Mouse (Mus musculus) heart, embryonic 12.5 days (tissue): ENCODE data around the gene Cfap157. TPM values are rescaled to one million over a fixed set of nuclear protein-coding genes. Genes with fewer than 3 reads are reported as not detected.

Experiments used
- ATAC-seq: fragments of 200-750 bp; cut with Nextera tagmentation; 2 replicates; pipeline ENCODE4 v1.8.0; 2017; ENCODE audit warnings: moderate TSS enrichment, moderate library complexity; ENCODE audit not compliant: insufficient number of reproducible peaks, low FRiP score
- H3K27ac ChIP-seq: fragments of 300-500 bp; sonication (generic); 2 replicates; pipeline ENCODE4 v1.5.1; 2016; ENCODE audit warnings: mild to moderate bottlenecking, moderate library complexity; ENCODE audit not compliant: poor library complexity, severe bottlenecking
- H3K27me3 ChIP-seq: fragments of 300-500 bp; sonication (generic); replicated peaks from 2 replicates; pipeline ENCODE4 v1.6.1; 2016; ENCODE audit warnings: mild to moderate bottlenecking, moderate library complexity
- H3K36me3 ChIP-seq: fragments of 300-500 bp; sonication (generic); 2 replicates; pipeline ENCODE4 v1.6.1; 2016; ENCODE audit warnings: mild to moderate bottlenecking, moderate library complexity
- H3K4me1 ChIP-seq: fragments of 300-500 bp; sonication (generic); replicated peaks from 2 replicates; pipeline ENCODE4 v1.6.1; 2016; ENCODE audit warnings: mild to moderate bottlenecking
- H3K4me2 ChIP-seq: fragments of 300-500 bp; sonication (generic); 2 replicates; pipeline ENCODE4 v1.6.1; 2016; ENCODE audit warnings: mild to moderate bottlenecking, moderate library complexity
- H3K4me3 ChIP-seq: fragments of 300-500 bp; sonication (generic); 2 replicates; pipeline ENCODE4 v1.5.1; 2016; ENCODE audit warnings: mild to moderate bottlenecking
- H3K9ac ChIP-seq: fragments of 300-500 bp; sonication (generic); 2 replicates; pipeline ENCODE4 v1.6.1; 2016; ENCODE audit warnings: mild to moderate bottlenecking, moderate library complexity
- H3K9me3 ChIP-seq: fragments of 300-500 bp; sonication (generic); replicated peaks from 2 replicates; pipeline ENCODE4 v1.6.1; 2016; ENCODE audit warnings: mild to moderate bottlenecking, moderate library complexity
- WGBS: fragments of 180-500 bp; shearing (Covaris S2); methylation state at CpG from one replicate; pipeline ENCODE4 v1.1.7; 2016; 5-methylcytosine and 5-hydroxymethylcytosine counted together
- polyA plus RNA-seq: library from polyadenylated mRNA; unstranded; fragments of >200 nt; fragmentation: Nextera tagmentation; extraction: Ambion mirVana; gene quantifications from 2 replicates; pipeline ENCODE4 v1.2.1, GENCODE M21; 2016

Cfap157 gene
- polyA plus RNA-seq, 1 experiment from 2014 or later = 0.98 TPM

DNA sequence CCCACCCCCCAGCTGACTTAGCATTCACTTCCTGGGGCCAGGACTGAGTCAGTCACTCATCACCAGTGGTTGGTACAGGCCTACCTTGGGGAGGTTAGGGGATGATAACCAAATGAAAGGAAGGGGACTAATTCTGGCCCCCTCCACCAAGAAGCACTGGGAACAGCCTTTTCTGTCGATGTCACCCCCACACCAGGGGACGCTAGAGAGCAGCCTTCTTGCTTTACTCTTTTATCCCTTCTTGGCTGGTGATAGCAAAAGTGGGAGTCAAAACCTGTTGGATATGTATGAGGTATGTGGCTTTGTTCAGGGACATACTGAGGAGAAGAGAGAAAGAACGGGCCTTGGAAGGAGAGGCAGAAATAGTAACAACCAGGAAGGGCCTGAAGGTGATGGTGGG lies 20.9 kb downstream of the Cfap157 start:
- Histone ChIP-seq H3K27ac (no peak overlapping the region), H3K4me2 (no peak overlapping the region), H3K4me1 (peaks cover 7% of the 10 kb centered on the region), H3K9me3 (no peaks in the 10 kb centered on the region), H3K4me3 (no peak overlapping the region), H3K27me3 (no peaks in the 10 kb centered on the region), H3K9ac (no peak overlapping the region), H3K36me3 (peaks cover 34% of the 10 kb centered on the region)
- no peak for ATAC-seq
- 73% methylated on average over 3 of the region's 3 CpGs for WGBS

DNA sequence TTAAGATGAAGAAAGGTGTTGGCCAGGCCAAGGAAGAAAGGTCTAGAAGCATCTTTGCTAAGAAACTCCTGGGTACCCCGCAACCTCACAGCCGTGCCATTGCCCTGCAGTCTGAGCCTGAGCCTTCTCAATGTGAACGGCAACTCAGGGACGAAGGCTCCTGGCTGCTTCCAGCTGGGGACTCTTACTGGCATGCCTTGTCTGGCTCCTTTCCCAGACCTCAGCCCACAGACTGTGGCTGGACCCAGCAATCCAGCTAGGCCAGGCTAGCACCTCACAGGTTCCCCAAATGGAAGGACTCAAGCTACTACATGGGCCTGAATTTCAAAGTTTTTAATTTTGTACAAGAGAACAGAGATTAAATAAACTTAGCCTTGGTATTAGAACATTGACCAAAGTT lies 22.4 kb downstream of the Cfap157 start:
- no peak overlapping the region for H3K4me3 ChIP-seq
- no peak overlapping the region for H3K4me2 ChIP-seq
- peaks cover 14% of the 10 kb centered on the region for H3K4me1 ChIP-seq
- no peak overlapping the region for H3K27ac ChIP-seq
- ATAC-seq = no peak
- no peaks in the 10 kb centered on the region for H3K27me3 ChIP-seq
- peaks cover 34% of the 10 kb centered on the region for H3K36me3 ChIP-seq
- H3K9me3 ChIP-seq = no peaks in the 10 kb centered on the region
- no peak overlapping the region for H3K9ac ChIP-seq
- WGBS = 88% methylated on average over 4 of the region's 4 CpGs

DNA sequence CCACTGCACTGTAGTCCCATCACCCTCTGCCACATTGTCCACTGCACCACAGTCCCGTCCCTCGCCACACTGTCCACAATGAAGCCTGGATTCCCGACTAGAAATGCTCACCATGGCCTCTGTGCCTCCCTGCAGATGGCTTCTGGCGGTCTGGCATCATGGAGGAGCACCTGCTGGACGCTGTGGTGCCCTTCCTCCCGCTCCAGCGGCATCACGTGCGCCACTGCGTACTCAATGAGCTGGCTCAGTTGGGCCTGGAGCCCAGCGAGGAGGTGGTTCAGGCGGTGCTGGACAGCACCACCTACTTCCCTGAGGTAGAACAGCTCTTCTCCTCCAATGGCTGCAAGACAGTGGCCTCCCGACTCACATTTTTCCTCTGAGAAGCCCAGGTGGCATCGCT lies 22.9 kb downstream of the Cfap157 start:
- H3K9me3 ChIP-seq = no peaks in the 10 kb centered on the region
- no peaks in the 10 kb centered on the region for H3K27me3 ChIP-seq
- WGBS = 88% methylated on average over 14 of the region's 14 CpGs
- H3K4me3 ChIP-seq = no peak overlapping the region
- peaks cover 34% of the 10 kb centered on the region for H3K36me3 ChIP-seq
- H3K27ac ChIP-seq = no peak overlapping the region
- H3K4me2 ChIP-seq = no peak overlapping the region
- ATAC-seq = no peak
- peaks cover 14% of the 10 kb centered on the region for H3K4me1 ChIP-seq
- no peak overlapping the region for H3K9ac ChIP-seq

DNA sequence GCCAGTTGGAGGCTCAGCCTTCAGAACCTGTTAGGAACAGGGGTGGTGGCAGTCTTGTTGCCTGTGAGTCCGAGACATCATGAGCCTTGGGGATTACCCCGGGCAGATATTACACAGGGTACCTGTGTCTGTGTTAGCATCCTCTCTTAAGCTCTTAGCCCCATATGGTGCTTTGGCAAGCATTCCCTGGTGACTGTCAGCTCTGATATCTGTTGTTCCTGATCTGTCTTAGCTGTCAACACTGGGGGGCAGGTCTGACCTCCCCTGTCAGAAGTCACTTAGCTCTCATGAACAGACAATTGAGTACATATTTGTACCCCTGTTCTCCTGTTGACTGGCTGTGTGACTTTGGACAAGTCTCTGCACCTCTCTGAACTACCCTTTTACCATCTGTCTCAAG lies 25.2 kb downstream of the Cfap157 start:
- H3K36me3 ChIP-seq = peaks cover 45% of the 10 kb centered on the region
- H3K27me3 ChIP-seq = 0 out of 2 replicates have a peak, but pooled peaks cover 3% of the 10 kb centered on the region
- H3K9ac ChIP-seq = no peak overlapping the region
- no peak for ATAC-seq
- H3K4me1 ChIP-seq = peaks cover 14% of the 10 kb centered on the region
- 81% methylated on average over 2 of the region's 2 CpGs for WGBS
- no peak overlapping the region for H3K4me2 ChIP-seq
- no peak overlapping the region for H3K4me3 ChIP-seq
- no peaks in the 10 kb centered on the region for H3K9me3 ChIP-seq
- no peak overlapping the region for H3K27ac ChIP-seq

DNA sequence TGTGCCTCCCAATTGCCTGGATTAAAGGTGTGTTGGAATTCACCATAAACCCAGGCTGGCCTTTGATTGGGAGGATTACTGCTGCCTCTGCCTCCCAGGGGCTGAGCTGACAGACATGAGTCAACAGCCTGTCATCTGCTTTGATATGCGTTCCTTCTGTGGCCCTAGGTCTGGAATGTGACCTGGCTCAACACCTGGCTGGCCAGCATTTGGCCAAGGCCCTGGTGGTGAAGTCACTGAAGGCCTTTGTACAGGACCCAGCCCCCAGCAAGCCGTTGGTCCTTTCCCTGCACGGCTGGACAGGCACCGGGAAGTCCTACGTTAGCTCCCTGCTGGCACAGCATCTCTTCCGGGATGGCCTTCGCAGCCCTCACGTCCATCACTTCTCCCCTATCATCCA lies 25.7 kb downstream of the Cfap157 start:
- H3K27me3 ChIP-seq = 0 out of 2 replicates have a peak, but pooled peaks cover 3% of the 10 kb centered on the region
- no peak overlapping the region for H3K27ac ChIP-seq
- no peak overlapping the region for H3K4me2 ChIP-seq
- peaks cover 47% of the 10 kb centered on the region for H3K36me3 ChIP-seq
- no peak overlapping the region for H3K9ac ChIP-seq
- WGBS = 63% methylated on average over 8 of the region's 8 CpGs
- peaks cover 14% of the 10 kb centered on the region for H3K4me1 ChIP-seq
- ATAC-seq = no peak
- H3K4me3 ChIP-seq = no peak overlapping the region
- H3K9me3 ChIP-seq = no peaks in the 10 kb centered on the region

DNA sequence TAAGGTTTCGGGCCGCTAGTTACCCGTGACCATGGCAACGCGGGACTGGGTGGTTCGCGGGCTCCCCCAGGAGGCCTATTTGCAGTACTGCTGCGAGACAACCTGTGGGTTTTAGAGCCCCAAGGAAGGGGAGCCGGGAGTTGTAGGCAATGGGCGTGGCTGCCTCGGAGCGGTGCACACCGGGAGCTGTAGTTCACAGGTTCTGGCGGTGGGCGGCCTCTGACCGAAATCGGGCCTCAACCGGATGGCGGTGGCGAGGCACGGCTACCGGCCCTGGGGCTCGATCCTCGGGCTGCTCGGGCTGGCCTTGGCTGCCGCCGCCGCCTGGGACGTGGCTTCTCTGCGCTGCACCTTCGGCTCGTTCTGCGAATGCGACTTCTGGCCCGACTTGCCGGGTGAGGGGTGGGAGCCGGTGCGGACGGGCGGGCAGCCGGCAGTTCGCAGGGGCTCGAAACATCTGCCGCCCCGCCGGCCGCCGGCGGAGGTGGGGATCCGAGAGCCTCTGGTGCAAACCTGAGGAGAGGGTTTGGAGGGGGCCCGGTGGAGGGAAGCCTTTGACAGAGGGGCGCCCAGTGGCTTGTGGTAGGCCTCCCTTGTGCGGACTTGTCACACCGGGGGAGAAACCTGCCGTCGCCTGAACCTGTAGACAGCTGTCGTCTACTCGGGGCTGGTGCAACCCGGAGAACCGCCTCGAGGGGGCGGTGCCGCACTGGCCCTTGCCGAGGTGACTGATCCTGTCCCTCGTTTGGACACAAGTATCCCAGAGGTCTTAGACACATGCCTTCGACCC lies 27.0 kb downstream of the Cfap157 start, which contains the start of gene Tor2a:
Gene Tor2a (plus strand): TSS at position 179 of the 790 bp plus-strand sequence.
- under 1% methylated on average over 65 of the region's 66 CpGs for WGBS
- Histone ChIP-seq H3K9ac (peak within 1 kb of the TSS; percentile 91), H3K36me3 (peaks cover 48% of the 10 kb centered on the region), H3K27ac (peak within 1 kb of the TSS; percentile 82), H3K4me1 (peaks cover 14% of the 10 kb centered on the region), H3K27me3 (0 out of 2 replicates have a peak, but pooled peaks cover 3% of the 10 kb centered on the region), H3K9me3 (no peaks in the 10 kb centered on the region), H3K4me2 (peak within 1 kb of the TSS; percentile 72), H3K4me3 (peak within 1 kb of the TSS; percentile 83)
- peak; percentile 93 for ATAC-seq

DNA sequence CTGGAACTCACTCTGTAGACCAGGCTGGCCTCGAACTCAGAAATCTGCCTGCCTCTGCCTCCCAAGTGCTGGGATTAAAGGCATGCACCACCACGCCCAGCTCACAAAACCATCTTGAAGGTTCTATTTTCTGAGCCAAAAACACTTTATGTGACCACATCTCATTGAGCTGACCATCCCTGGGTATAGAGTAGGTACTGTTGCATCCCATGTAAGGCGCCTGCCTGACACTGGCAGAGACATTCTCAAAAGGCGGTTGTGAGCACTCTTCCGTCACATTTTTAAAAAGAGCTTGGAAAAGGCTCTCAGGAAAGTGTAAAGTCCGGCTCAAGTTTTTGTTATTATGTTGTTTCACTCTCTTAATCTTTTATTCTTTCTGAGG lies 27.6 kb downstream of the Cfap157 start:
- H3K9ac ChIP-seq = no peak overlapping the region
- ATAC-seq = no peak; the same call in 1 of the 2 replicates
- peaks cover 48% of the 10 kb centered on the region for H3K36me3 ChIP-seq
- 0 out of 2 replicates have a peak, but pooled peaks cover 3% of the 10 kb centered on the region for H3K27me3 ChIP-seq
- H3K27ac ChIP-seq = no peak overlapping the region
- 40% methylated on average over 6 of the region's 6 CpGs for WGBS
- peak overlapping the region; percentile 37 for H3K4me2 ChIP-seq
- no peaks in the 10 kb centered on the region for H3K9me3 ChIP-seq
- H3K4me3 ChIP-seq = no peak overlapping the region
- H3K4me1 ChIP-seq = peaks cover 19% of the 10 kb centered on the region

DNA sequence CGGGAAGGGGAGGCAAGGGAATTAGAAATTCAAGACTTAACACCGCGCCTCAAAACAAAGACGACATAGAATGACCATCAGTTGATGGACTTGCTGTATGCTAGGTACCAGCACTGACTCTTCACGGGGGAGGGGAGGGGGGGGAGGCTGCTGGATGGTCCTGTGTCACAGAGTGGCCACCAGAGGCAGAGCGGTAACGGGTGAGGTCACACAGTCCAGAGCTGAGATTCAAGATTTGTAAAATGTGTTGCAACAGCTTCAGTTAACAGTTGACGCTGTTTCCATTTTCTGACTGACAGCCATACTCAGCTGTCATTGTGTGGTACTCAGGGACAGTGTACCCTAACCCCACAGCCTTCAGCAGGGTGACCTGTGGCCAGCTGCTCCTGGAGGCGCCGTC lies 32.0 kb downstream of the Cfap157 start:
- 67% methylated on average over 10 of the region's 10 CpGs for WGBS

DNA sequence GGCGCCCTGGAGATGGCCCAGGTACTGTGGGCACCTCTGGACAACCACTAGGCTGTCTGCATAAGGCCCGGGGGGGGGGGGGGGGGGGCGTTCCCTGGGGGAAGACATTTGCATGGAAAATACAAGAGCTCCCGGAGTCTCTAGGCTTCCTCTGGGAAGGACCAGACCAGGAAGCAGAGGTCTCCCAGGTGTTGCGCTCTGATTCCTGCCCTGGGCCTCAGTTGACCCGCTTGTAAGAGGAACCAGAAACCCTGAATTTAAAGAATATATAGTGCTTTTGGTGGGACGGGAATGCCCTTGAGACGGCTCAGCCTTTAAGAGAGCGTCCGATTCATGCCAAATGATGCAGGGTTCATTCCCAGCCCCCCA lies 32.6 kb downstream of the Cfap157 start:
- Histone ChIP-seq H3K27me3 (0 out of 2 replicates have a peak, but pooled peaks cover 3% of the 10 kb centered on the region), H3K4me1 (peaks cover 10% of the 10 kb centered on the region; the same call in 1 of the 2 replicates), H3K36me3 (peaks cover 65% of the 10 kb centered on the region), H3K4me3 (peak overlapping the region; percentile 53), H3K9ac (peak overlapping the region; percentile 62), H3K4me2 (peak overlapping the region; percentile 65), H3K9me3 (no peaks in the 10 kb centered on the region), H3K27ac (peak overlapping the region; percentile 55; the same call in 1 of the 2 replicates)
- WGBS = 38% methylated on average over 9 of the region's 10 CpGs
- ATAC-seq = no peak

More for the DNA sequence above, 32.0 kb downstream of the Cfap157 start:
- no peak for ATAC-seq
- no peaks in the 10 kb centered on the region for H3K9me3 ChIP-seq
- H3K4me2 ChIP-seq = peak overlapping the region; percentile 65
- no peak overlapping the region for H3K27ac ChIP-seq
- peaks cover 60% of the 10 kb centered on the region for H3K36me3 ChIP-seq
- H3K27me3 ChIP-seq = 0 out of 2 replicates have a peak, but pooled peaks cover 3% of the 10 kb centered on the region
- H3K4me3 ChIP-seq = no peak overlapping the region
- no peak overlapping the region for H3K9ac ChIP-seq
- H3K4me1 ChIP-seq = peaks cover 10% of the 10 kb centered on the region; the same call in 1 of the 2 replicates

DNA sequence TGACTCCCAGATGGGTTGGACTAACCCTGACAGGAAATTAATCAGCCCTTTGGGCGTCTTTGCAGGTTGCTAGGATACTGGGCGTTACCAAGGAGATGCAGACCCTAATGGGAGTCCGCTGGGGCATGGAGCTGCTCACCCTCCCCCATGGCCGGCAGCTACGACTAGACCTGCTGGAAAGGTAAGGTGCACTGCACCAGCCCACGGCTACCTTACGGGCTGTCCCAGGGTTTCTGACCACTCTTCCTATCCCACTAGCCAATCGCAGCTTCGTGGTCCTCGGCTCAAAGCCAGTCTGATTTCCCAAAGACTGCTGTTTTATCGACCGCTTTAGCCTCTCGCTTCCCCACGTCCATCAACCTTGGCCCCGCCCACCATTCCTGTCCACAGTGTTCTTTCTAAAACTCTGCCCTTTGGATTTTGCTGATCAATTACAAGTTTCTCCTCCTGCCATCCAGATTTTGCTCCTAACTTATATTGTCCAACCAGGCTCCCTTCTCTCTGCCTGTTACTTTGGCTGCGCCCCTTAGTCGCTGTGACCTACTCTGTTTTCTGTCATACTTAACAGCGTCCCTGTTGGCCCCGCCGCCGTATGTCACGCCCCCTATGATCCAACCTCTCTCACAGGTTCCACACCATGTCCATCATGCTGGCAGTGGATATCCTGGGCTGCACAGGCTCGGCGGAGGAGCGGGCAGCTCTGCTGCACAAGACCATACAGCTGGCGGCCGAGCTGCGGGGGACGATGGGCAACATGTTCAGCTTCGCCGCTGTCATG lies 33.2 kb downstream of the Cfap157 start:
- H3K27ac ChIP-seq = peak overlapping the region; percentile 55; the same call in 1 of the 2 replicates
- ATAC-seq = peak; percentile 52; the same call in 1 of the 2 replicates
- H3K9me3 ChIP-seq = no peaks in the 10 kb centered on the region
- peak overlapping the region; percentile 65 for H3K4me2 ChIP-seq
- H3K4me3 ChIP-seq = peak overlapping the region; percentile 53
- peak overlapping the region; percentile 62 for H3K9ac ChIP-seq
- H3K36me3 ChIP-seq = peaks cover 71% of the 10 kb centered on the region
- H3K4me1 ChIP-seq = peaks cover 10% of the 10 kb centered on the region; the same call in 1 of the 2 replicates
- WGBS = 17% methylated on average over 31 of the region's 31 CpGs
- H3K27me3 ChIP-seq = 0 out of 2 replicates have a peak, but pooled peaks cover 3% of the 10 kb centered on the region

DNA sequence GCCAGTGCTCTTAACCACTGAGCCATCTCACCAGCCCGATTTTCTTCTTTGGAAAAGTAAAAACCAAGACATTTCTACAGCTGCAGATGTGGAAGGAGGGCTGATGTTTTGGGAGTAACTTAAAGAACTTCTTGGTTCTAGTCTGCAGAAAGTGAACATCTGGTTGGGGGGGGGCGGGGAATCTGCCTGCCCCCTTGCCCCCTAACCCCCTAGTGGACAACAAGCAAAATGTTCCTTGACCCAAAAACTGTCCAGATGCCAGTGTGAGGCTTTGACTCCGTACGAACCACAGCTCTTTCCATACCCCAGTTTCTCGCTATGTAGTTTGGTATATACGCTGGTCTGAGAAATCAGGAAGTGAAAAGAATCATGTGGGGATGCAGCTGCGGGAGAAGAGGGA lies 34.0 kb downstream of the Cfap157 start:
- WGBS = 70% methylated on average over 7 of the region's 7 CpGs
- Histone ChIP-seq H3K9me3 (no peaks in the 10 kb centered on the region), H3K4me1 (peaks cover 10% of the 10 kb centered on the region; the same call in 1 of the 2 replicates), H3K27ac (no peak overlapping the region), H3K4me2 (no peak overlapping the region), H3K27me3 (0 out of 2 replicates have a peak, but pooled peaks cover 4% of the 10 kb centered on the region), H3K4me3 (no peak overlapping the region), H3K36me3 (peaks cover 80% of the 10 kb centered on the region), H3K9ac (no peak overlapping the region)
- no peak for ATAC-seq
